Mouse (Mus musculus): ENCODE results near the gene Olfr288. TPM values are rescaled to one million over a fixed set of nuclear protein-coding genes. Genes with fewer than 3 reads are reported as not detected.

The Olfr288 gene
- polyA plus RNA-seq, 1 experiment from 2014 or later = not detected

GRCm38 (mm10) chr15:98170365-98170764 lies 25.0 kb downstream of the Olfr288 start:
- Histone ChIP-seq H3K4me1 (ENCODE audit: control insufficient read depth, insufficient read depth, low read length) (peaks cover 12% of the 10 kb centered on the region), H3K9ac (ENCODE audit: low read length) (no peak overlapping the region), H3K36me3 (ENCODE audit: control insufficient read depth, insufficient read depth, low read length) (no peaks in the 10 kb centered on the region), H3K27ac (ENCODE audit: low read length) (no peak overlapping the region), H3K4me2 (ENCODE audit: low read depth, low read length) (no peak overlapping the region), H3K4me3 (replicated peaks; ENCODE audit: low read length) (no peak overlapping the region), H3K9me3 (replicated peaks; ENCODE audit: control insufficient read depth, low read length) (no peaks in the 10 kb centered on the region), H3K27me3 (ENCODE audit: control insufficient read depth, insufficient read depth, low read length) (peaks cover 65% of the 10 kb centered on the region)
- no peak for ATAC-seq (ENCODE audit: insufficient read depth, low FRiP score)
- WGBS = 33% methylated on average over 7 of the region's 7 CpGs

DNA sequence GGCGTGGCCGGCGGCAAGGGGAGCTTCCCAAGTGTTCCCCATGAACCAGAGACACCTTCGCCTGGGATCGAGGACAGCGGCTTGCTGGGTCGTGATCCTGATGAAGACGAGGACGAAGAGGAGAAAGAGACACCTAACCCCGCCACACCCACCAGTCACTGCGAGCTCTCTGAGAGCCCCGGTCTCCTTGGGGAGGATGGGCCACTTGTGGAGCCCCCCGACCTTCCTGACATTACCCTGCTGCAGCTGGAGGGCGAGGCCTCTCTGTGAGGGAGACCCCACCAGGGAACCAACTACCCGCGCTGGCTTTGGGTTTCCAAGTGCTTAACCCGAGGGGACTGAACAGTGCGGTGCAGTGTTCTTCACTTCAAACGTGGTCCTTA lies 26.7 kb downstream of the Olfr288 start:
- no peak overlapping the region for H3K4me2 ChIP-seq (ENCODE audit: low read depth, low read length)
- H3K36me3 ChIP-seq (ENCODE audit: control insufficient read depth, insufficient read depth, low read length) = no peaks in the 10 kb centered on the region
- peaks cover 12% of the 10 kb centered on the region for H3K4me1 ChIP-seq (ENCODE audit: control insufficient read depth, insufficient read depth, low read length)
- ATAC-seq (ENCODE audit: insufficient read depth, low FRiP score) = no peak
- no peak overlapping the region for H3K4me3 ChIP-seq (replicated peaks; ENCODE audit: low read length)
- 5% methylated on average over 19 of the region's 19 CpGs for whole genome bisulfite sequencing
- H3K27me3 ChIP-seq (ENCODE audit: control insufficient read depth, insufficient read depth, low read length) = peaks cover 70% of the 10 kb centered on the region
- no peak overlapping the region for H3K27ac ChIP-seq (ENCODE audit: low read length)
- no peak overlapping the region for H3K9ac ChIP-seq (ENCODE audit: low read length)
- H3K9me3 ChIP-seq (replicated peaks; ENCODE audit: control insufficient read depth, low read length) = no peaks in the 10 kb centered on the region

- peaks cover 68% of the 10 kb centered on the region for H3K27me3 ChIP-seq (ENCODE audit: control insufficient read depth, insufficient read depth, low read length)
- H3K4me1 ChIP-seq (ENCODE audit: control insufficient read depth, insufficient read depth, low read length) = peaks cover 12% of the 10 kb centered on the region
- WGBS = 2% methylated on average over 68 of the region's 69 CpGs
- H3K9ac ChIP-seq (ENCODE audit: low read length) = peak overlapping the region; percentile 23; the same call in 1 of the 2 replicates
- H3K9me3 ChIP-seq (replicated peaks; ENCODE audit: control insufficient read depth, low read length) = no peaks in the 10 kb centered on the region
- H3K36me3 ChIP-seq (ENCODE audit: control insufficient read depth, insufficient read depth, low read length) = no peaks in the 10 kb centered on the region
- H3K4me3 ChIP-seq (replicated peaks; ENCODE audit: low read length) = peak overlapping the region; percentile 40
- peak; percentile 74 for ATAC-seq (ENCODE audit: insufficient read depth, low FRiP score)
- H3K27ac ChIP-seq (ENCODE audit: low read length) = no peak overlapping the region
- peak overlapping the region; percentile 59 for H3K4me2 ChIP-seq (ENCODE audit: low read depth, low read length)
Observed at GRCm38 (mm10) chr15:98167645-98168621, 27.4 kb downstream of the Olfr288 start.

GRCm38 (mm10) chr15:98166963-98167644 lies 28.2 kb downstream of the Olfr288 start, which contains the start of gene Ccdc184:
Gene Ccdc184 (plus strand): TSS chr15:98167158.
- H3K4me1 ChIP-seq (ENCODE audit: control insufficient read depth, insufficient read depth, low read length) = peaks cover 12% of the 10 kb centered on the region
- H3K9me3 ChIP-seq (replicated peaks; ENCODE audit: control insufficient read depth, low read length) = no peaks in the 10 kb centered on the region
- H3K4me2 ChIP-seq (ENCODE audit: low read depth, low read length) = peak within 1 kb of the TSS; percentile 59
- H3K4me3 ChIP-seq (replicated peaks; ENCODE audit: low read length) = peak within 1 kb of the TSS; percentile 40
- H3K27me3 ChIP-seq (ENCODE audit: control insufficient read depth, insufficient read depth, low read length) = peaks cover 60% of the 10 kb centered on the region
- 6% methylated on average over 16 of the region's 18 CpGs for WGBS
- no peak within 1 kb of the TSS for H3K27ac ChIP-seq (ENCODE audit: low read length)
- no peaks in the 10 kb centered on the region for H3K36me3 ChIP-seq (ENCODE audit: control insufficient read depth, insufficient read depth, low read length)
- H3K9ac ChIP-seq (ENCODE audit: low read length) = peak within 1 kb of the TSS; percentile 23; the same call in 1 of the 2 replicates
- no peak for ATAC-seq (ENCODE audit: insufficient read depth, low FRiP score)

DNA sequence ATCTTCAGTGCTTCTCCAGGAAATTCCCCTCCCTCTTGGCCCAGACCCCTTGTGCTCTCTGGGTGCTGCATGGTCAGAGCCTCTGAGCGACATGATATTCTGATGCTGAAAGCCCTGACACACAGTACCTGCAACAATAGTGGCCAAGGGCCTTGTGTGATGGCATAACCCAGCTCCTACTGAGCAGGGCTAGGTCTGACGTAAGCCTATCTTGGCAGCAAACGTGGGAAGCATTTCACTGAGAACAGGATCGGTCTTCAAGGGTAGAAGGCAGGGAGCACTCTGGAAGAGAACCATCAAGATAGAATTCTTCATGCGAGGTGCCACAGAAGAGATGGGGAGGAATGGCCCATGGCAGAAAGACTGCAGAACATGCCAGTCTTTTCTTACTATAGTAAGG lies 29.8 kb downstream of the Olfr288 start, which contains the start of gene Asb8:
Gene Asb8, minus strand, starts transcription at position 101 of the 400 bp plus-strand sequence.
- Histone ChIP-seq H3K9me3 (replicated peaks; ENCODE audit: control insufficient read depth, low read length) (no peaks in the 10 kb centered on the region), H3K27me3 (ENCODE audit: control insufficient read depth, insufficient read depth, low read length) (peaks cover 50% of the 10 kb centered on the region), H3K4me3 (replicated peaks; ENCODE audit: low read length) (no peak within 1 kb of the TSS), H3K27ac (ENCODE audit: low read length) (no peak within 1 kb of the TSS), H3K4me1 (ENCODE audit: control insufficient read depth, insufficient read depth, low read length) (peaks cover 12% of the 10 kb centered on the region), H3K9ac (ENCODE audit: low read length) (no peak within 1 kb of the TSS), H3K36me3 (ENCODE audit: control insufficient read depth, insufficient read depth, low read length) (no peaks in the 10 kb centered on the region), H3K4me2 (ENCODE audit: low read depth, low read length) (no peak within 1 kb of the TSS)
- 84% methylated on average over 5 of the region's 5 CpGs for WGBS
- ATAC-seq (ENCODE audit: insufficient read depth, low FRiP score) = no peak

DNA sequence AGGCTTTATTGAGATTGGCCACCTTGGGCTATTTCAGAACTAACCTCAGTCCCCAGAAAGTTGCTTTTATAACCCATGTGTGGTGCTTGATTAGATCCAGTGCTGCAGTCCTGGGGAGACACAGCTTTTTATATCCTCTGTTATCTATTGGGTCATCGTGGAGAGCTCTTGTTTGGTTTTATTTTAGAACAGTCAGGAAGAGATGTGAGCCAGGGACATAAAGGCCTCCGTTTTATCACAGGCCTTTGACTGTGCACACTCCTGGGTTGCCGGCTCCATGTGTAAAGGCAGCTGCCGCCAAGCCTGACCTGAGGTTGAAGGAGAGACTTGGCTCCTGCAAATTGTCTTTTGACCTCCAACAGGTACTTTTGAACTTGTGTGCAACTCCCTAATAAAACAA lies 32.8 kb downstream of the Olfr288 start:
- H3K4me3 ChIP-seq (replicated peaks; ENCODE audit: low read length) = no peak overlapping the region
- peaks cover 21% of the 10 kb centered on the region for H3K27me3 ChIP-seq (ENCODE audit: control insufficient read depth, insufficient read depth, low read length)
- H3K4me1 ChIP-seq (ENCODE audit: control insufficient read depth, insufficient read depth, low read length) = peaks cover 5% of the 10 kb centered on the region
- H3K4me2 ChIP-seq (ENCODE audit: low read depth, low read length) = no peak overlapping the region
- no peaks in the 10 kb centered on the region for H3K36me3 ChIP-seq (ENCODE audit: control insufficient read depth, insufficient read depth, low read length)
- ATAC-seq (ENCODE audit: insufficient read depth, low FRiP score) = no peak
- H3K27ac ChIP-seq (ENCODE audit: low read length) = no peak overlapping the region
- no peaks in the 10 kb centered on the region for H3K9me3 ChIP-seq (replicated peaks; ENCODE audit: control insufficient read depth, low read length)
- 70% methylated on average over 4 of the region's 4 CpGs for WGBS
- no peak overlapping the region for H3K9ac ChIP-seq (ENCODE audit: low read length)

- H3K4me1 ChIP-seq (ENCODE audit: control insufficient read depth, insufficient read depth, low read length) = no peaks in the 10 kb centered on the region
- no peak for ATAC-seq (ENCODE audit: insufficient read depth, low FRiP score)
- no peaks in the 10 kb centered on the region for H3K9me3 ChIP-seq (replicated peaks; ENCODE audit: control insufficient read depth, low read length)
- H3K4me2 ChIP-seq (ENCODE audit: low read depth, low read length) = no peak overlapping the region
- H3K27me3 ChIP-seq (ENCODE audit: control insufficient read depth, insufficient read depth, low read length) = peaks cover 9% of the 10 kb centered on the region
- no peaks in the 10 kb centered on the region for H3K36me3 ChIP-seq (ENCODE audit: control insufficient read depth, insufficient read depth, low read length)
- no peak overlapping the region for H3K9ac ChIP-seq (ENCODE audit: low read length)
- H3K4me3 ChIP-seq (replicated peaks; ENCODE audit: low read length) = no peak overlapping the region
- WGBS = 62% methylated on average over 19 of the region's 19 CpGs
- no peak overlapping the region for H3K27ac ChIP-seq (ENCODE audit: low read length)
Observed at GRCm38 (mm10) chr15:98161026-98161805, 34.1 kb downstream of the Olfr288 start.

- Histone ChIP-seq H3K4me1 (ENCODE audit: control insufficient read depth, insufficient read depth, low read length) (no peaks in the 10 kb centered on the region), H3K9ac (ENCODE audit: low read length) (no peak overlapping the region), H3K27me3 (ENCODE audit: control insufficient read depth, insufficient read depth, low read length) (no peaks in the 10 kb centered on the region), H3K4me2 (ENCODE audit: low read depth, low read length) (no peak overlapping the region), H3K4me3 (replicated peaks; ENCODE audit: low read length) (no peak overlapping the region), H3K36me3 (ENCODE audit: control insufficient read depth, insufficient read depth, low read length) (no peaks in the 10 kb centered on the region), H3K27ac (ENCODE audit: low read length) (no peak overlapping the region), H3K9me3 (replicated peaks; ENCODE audit: control insufficient read depth, low read length) (no peaks in the 10 kb centered on the region)
- WGBS = 57% methylated on average over 1 of the region's 1 CpGs
- ATAC-seq (ENCODE audit: insufficient read depth, low FRiP score) = no peak
Observed at GRCm38 (mm10) chr15:98157253-98157652, 38.1 kb downstream of the Olfr288 start.

Measured in stomach, embryonic 16.5 days (tissue).